Mouse (Mus musculus): Measurements from ENCODE around the gene Stim2. TPM values are rescaled to one million over a fixed set of nuclear protein-coding genes. Genes with fewer than 3 reads are reported as not detected.

Stim2 gene
- polyA plus RNA-seq, 1 experiment, result 41.2 TPM

- Histone ChIP-seq H3K27me3 (ENCODE audit: control insufficient read depth, insufficient read depth, low read length) (no peaks in the 10 kb centered on the region), H3K27ac (ENCODE audit: control insufficient read depth, insufficient read depth, low read length) (no peak overlapping the region)
These were observed 10.8 kb upstream of the Stim2 start for GRCm38 (mm10) chr5:53987496-53987895.

GRCm38 (mm10) chr5:53988053-53988452, 10.2 kb upstream of the Stim2 start:
- no peak overlapping the region for H3K4me3 ChIP-seq (ENCODE audit: control insufficient read depth, insufficient read depth, low read length)
- H3K36me3 ChIP-seq (ENCODE audit: control insufficient read depth, insufficient read depth, low read length), result no peaks in the 10 kb centered on the region
- H3K27me3 ChIP-seq (ENCODE audit: control insufficient read depth, insufficient read depth, low read length), result no peaks in the 10 kb centered on the region
- no peaks in the 10 kb centered on the region for H3K4me1 ChIP-seq (replicated peaks; ENCODE audit: control insufficient read depth, insufficient read depth, low read length)
- WGBS, result 92% methylated on average over 1 of the region's 1 CpGs
- TF ChIP-seq CTCF (IDR thresholded peaks at IDR 0.05; ENCODE audit: borderline replicate concordance, control insufficient read depth, extremely low read depth, insufficient read depth, low read length, poor library complexity), result no peak
- no peak for TF ChIP-seq POLR2A (IDR thresholded peaks at IDR 0.05; ENCODE audit: control insufficient read depth, extremely low read depth, insufficient read depth, low read length, poor library complexity)
- H3K27ac ChIP-seq (ENCODE audit: control insufficient read depth, insufficient read depth, low read length), result no peak overlapping the region
- DNase-seq, result no peak

More at GRCm38 (mm10) chr5:53987496-53987895, 10.8 kb upstream of the Stim2 start:
- no peaks in the 10 kb centered on the region for H3K4me1 ChIP-seq (replicated peaks; ENCODE audit: control insufficient read depth, insufficient read depth, low read length)
- H3K4me3 ChIP-seq (ENCODE audit: control insufficient read depth, insufficient read depth, low read length), result no peak overlapping the region
- H3K36me3 ChIP-seq (ENCODE audit: control insufficient read depth, insufficient read depth, low read length), result no peaks in the 10 kb centered on the region
- WGBS, result 98% methylated on average over 1 of the region's 1 CpGs
- TF ChIP-seq CTCF (IDR thresholded peaks at IDR 0.05; ENCODE audit: borderline replicate concordance, control insufficient read depth, extremely low read depth, insufficient read depth, low read length, poor library complexity) (no peak), POLR2A (IDR thresholded peaks at IDR 0.05; ENCODE audit: control insufficient read depth, extremely low read depth, insufficient read depth, low read length, poor library complexity) (no peak)
- DNase-seq, result no peak

GRCm38 (mm10) chr5:53992616-53993015, 5.7 kb upstream of the Stim2 start:
- no peak for TF ChIP-seq POLR2A (IDR thresholded peaks at IDR 0.05; ENCODE audit: control insufficient read depth, extremely low read depth, insufficient read depth, low read length, poor library complexity)
- no peak for TF ChIP-seq CTCF (IDR thresholded peaks at IDR 0.05; ENCODE audit: borderline replicate concordance, control insufficient read depth, extremely low read depth, insufficient read depth, low read length, poor library complexity)
- no peak overlapping the region for H3K4me3 ChIP-seq (ENCODE audit: control insufficient read depth, insufficient read depth, low read length)
- peaks cover 6% of the 10 kb centered on the region for H3K4me1 ChIP-seq (replicated peaks; ENCODE audit: control insufficient read depth, insufficient read depth, low read length)
- DNase-seq, result no peak
- WGBS, result 91% methylated on average over 7 of the region's 7 CpGs
- H3K27me3 ChIP-seq (ENCODE audit: control insufficient read depth, insufficient read depth, low read length), result no peaks in the 10 kb centered on the region
- no peak overlapping the region for H3K27ac ChIP-seq (ENCODE audit: control insufficient read depth, insufficient read depth, low read length)
- no peaks in the 10 kb centered on the region for H3K36me3 ChIP-seq (ENCODE audit: control insufficient read depth, insufficient read depth, low read length)

- DNase-seq, result no peak
- no peak overlapping the region for H3K4me3 ChIP-seq (ENCODE audit: control insufficient read depth, insufficient read depth, low read length)
These were observed 3.7 kb upstream of the Stim2 start for GRCm38 (mm10) chr5:53994576-53994975.

GRCm38 (mm10) chr5:53995316-53995715, 3.0 kb upstream of the Stim2 start:
- Histone ChIP-seq H3K27ac (ENCODE audit: control insufficient read depth, insufficient read depth, low read length) (peak overlapping the region; percentile 9; the same call in 1 of the 2 replicates), H3K4me1 (replicated peaks; ENCODE audit: control insufficient read depth, insufficient read depth, low read length) (peaks cover 8% of the 10 kb centered on the region), H3K4me3 (ENCODE audit: control insufficient read depth, insufficient read depth, low read length) (peak overlapping the region; percentile 45), H3K36me3 (ENCODE audit: control insufficient read depth, insufficient read depth, low read length) (no peaks in the 10 kb centered on the region), H3K27me3 (ENCODE audit: control insufficient read depth, insufficient read depth, low read length) (no peaks in the 10 kb centered on the region)
- TF ChIP-seq POLR2A (IDR thresholded peaks at IDR 0.05; ENCODE audit: control insufficient read depth, extremely low read depth, insufficient read depth, low read length, poor library complexity) (peak; percentile 55), CTCF (IDR thresholded peaks at IDR 0.05; ENCODE audit: borderline replicate concordance, control insufficient read depth, extremely low read depth, insufficient read depth, low read length, poor library complexity) (peak; percentile 67; the same call in 1 of the 2 replicates)
- DNase-seq, result peak; percentile 91
- WGBS, result under 1% methylated on average over 34 of the region's 34 CpGs

More at GRCm38 (mm10) chr5:53994576-53994975, 3.7 kb upstream of the Stim2 start:
- Histone ChIP-seq H3K27ac (ENCODE audit: control insufficient read depth, insufficient read depth, low read length) (no peak overlapping the region), H3K4me1 (replicated peaks; ENCODE audit: control insufficient read depth, insufficient read depth, low read length) (peaks cover 8% of the 10 kb centered on the region), H3K36me3 (ENCODE audit: control insufficient read depth, insufficient read depth, low read length) (no peaks in the 10 kb centered on the region), H3K27me3 (ENCODE audit: control insufficient read depth, insufficient read depth, low read length) (no peaks in the 10 kb centered on the region)
- 30% methylated on average over 4 of the region's 4 CpGs for WGBS
- TF ChIP-seq CTCF (IDR thresholded peaks at IDR 0.05; ENCODE audit: borderline replicate concordance, control insufficient read depth, extremely low read depth, insufficient read depth, low read length, poor library complexity) (no peak), POLR2A (IDR thresholded peaks at IDR 0.05; ENCODE audit: control insufficient read depth, extremely low read depth, insufficient read depth, low read length, poor library complexity) (no peak)

- Histone ChIP-seq H3K4me1 (replicated peaks; ENCODE audit: control insufficient read depth, insufficient read depth, low read length) (peaks cover 8% of the 10 kb centered on the region), H3K27ac (ENCODE audit: control insufficient read depth, insufficient read depth, low read length) (no peak overlapping the region), H3K27me3 (ENCODE audit: control insufficient read depth, insufficient read depth, low read length) (no peaks in the 10 kb centered on the region), H3K36me3 (ENCODE audit: control insufficient read depth, insufficient read depth, low read length) (no peaks in the 10 kb centered on the region), H3K4me3 (ENCODE audit: control insufficient read depth, insufficient read depth, low read length) (no peak overlapping the region)
- no peak for TF ChIP-seq CTCF (IDR thresholded peaks at IDR 0.05; ENCODE audit: borderline replicate concordance, control insufficient read depth, extremely low read depth, insufficient read depth, low read length, poor library complexity)
- no peak for TF ChIP-seq POLR2A (IDR thresholded peaks at IDR 0.05; ENCODE audit: control insufficient read depth, extremely low read depth, insufficient read depth, low read length, poor library complexity)
- WGBS, result 95% methylated on average over 6 of the region's 6 CpGs
- no peak for DNase-seq
These were observed 1.5 kb upstream of the Stim2 start for GRCm38 (mm10) chr5:53996822-53997221.

All from thymus, adult 2 months (tissue).